In genomic region chr17:45904251-45904650, GRCm38 (mm10) we compare ENCODE assay signal across 17 mouse cellular contexts.
DNase-seq lines count a peak whose midpoint lies in the region; ATAC-seq lines count a peak whose summit lies in the region.
"Had no signal": no experiment of that assay in that cellular context is flagged by ENCODE, and none has a peak within 500 bp of the region (broad histone marks: within the 10 kb centered on the region; RNA-seq: fewer than 3 reads in every experiment).

No protein-coding gene starts in this region.

- no peak for ATAC-seq in megakaryocyte-erythroid progenitor cell, adult 5-6 weeks (replicated peaks; ENCODE audit: low FRiP score, low TSS enrichment, poor library complexity, severe bottlenecking)
- ATAC-seq in cerebellum, adult (ENCODE audit: insufficient number of reproducible peaks, low FRiP score, low TSS enrichment) = no peak
- ATAC-seq: forebrain, embryonic 14.5 days; hindbrain, embryonic 16.5 days; intestine, embryonic 15.5 days had no signal

- DNase-seq in left cerebral cortex, adult 11 months (ENCODE audit: low spot score) = peak; percentile 8
- DNase-seq in left cerebral cortex, postnatal 4 days = no peak
- DNase-seq in frontal cortex, postnatal 14 days (ENCODE audit: low spot score in 2 of 2) = peak; percentile 23 to 38
- DNase-seq in left cerebral cortex, postnatal 36 days (ENCODE audit: low spot score in 2 of 2) = peak; percentile 43 to 52
- DNase-seq in telencephalon, adult 2 months (ENCODE audit: low read depth, low spot score) = peak; percentile 77
- DNase-seq: adrenal gland, adult 8-10 months; cerebellum, adult 8-10 months; kidney, adult 8-10 months; kidney, postnatal 10 days; lung, embryonic 14.5 days; midbrain, embryonic 14.5 days; thymus, postnatal 36 days had no signal

- intact Hi-C loops in left cerebral cortex, postnatal 4 days (cut with DNase I) = no loop called here
- intact Hi-C loops in left cerebral cortex, postnatal 36 days (cut with DNase I) = no loop called here
